Mouse (Mus musculus) testis, postnatal 14 days (tissue): ENCODE data around the gene Gm11437.

ENCODE experiments used
- DNase-seq: peaks from one replicate; pipeline ENCODE4 v3.0.0; 2021; ENCODE audit warnings: low spot score

The Gm11437 gene

GRCm38 (mm10) chr11:84141752-84142151 lies 25.5 kb downstream of the Gm11437 start:
- no peak for DNase-seq

GRCm38 (mm10) chr11:84136453-84136852 lies 30.8 kb downstream of the Gm11437 start:
- DNase-seq = no peak

- DNase-seq = no peak
These were observed 32.9 kb downstream of the Gm11437 start for GRCm38 (mm10) chr11:84134331-84134860.

- DNase-seq = no peak
These were observed 37.5 kb downstream of the Gm11437 start for GRCm38 (mm10) chr11:84129799-84130185.

DNA sequence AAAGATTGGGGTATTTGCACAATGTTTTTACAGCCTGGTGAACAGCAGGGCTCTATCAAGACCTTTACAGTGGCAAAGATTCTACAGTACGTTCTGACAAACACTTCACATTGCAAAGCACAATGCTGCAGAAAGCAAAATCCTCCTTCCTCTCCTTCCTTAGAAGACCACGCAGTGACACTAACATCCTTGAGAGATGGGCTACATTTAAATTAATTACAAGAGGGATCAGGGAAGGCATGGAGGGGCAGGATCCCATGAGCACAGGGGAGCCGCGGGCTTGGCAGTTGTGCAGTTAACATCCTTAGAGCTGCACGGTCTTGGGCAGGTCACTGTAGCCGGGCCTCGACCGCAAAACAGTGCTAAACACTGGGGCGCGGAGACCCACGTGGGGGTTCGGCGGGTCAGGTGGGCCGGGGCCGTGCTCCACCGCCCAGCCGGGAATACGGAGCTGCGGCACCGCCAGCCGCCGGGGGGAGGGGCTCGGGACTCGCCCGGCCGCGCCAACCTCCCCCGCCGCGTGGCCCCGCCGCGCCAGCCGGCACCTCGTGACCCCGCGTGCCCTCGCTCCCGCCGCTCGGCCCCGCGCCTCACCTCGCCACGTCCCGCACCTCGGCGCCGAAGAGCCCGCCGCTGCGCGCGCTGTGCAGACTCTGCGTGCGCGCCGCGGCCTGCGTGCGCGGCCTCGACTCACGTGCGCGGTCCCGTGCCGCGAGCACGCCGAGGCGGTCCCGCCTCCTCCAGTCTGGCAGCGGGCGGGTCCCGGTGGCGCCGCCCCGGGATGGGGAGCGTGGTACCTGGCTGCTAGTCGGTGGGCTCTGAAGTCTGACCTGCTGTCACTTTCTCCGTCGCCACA lies 38.1 kb downstream of the Gm11437 start, which contains the start of the genes Tada2a and Acaca:
Gene Tada2a (minus strand): TSS at position 658 of the 856 bp plus-strand sequence.
Gene Acaca (plus strand): TSS at position 730 of the 856 bp plus-strand sequence.
- DNase-seq = peak; percentile 85

- DNase-seq = no peak
These were observed 39.3 kb downstream of the Gm11437 start for GRCm38 (mm10) chr11:84127977-84128376.

DNA sequence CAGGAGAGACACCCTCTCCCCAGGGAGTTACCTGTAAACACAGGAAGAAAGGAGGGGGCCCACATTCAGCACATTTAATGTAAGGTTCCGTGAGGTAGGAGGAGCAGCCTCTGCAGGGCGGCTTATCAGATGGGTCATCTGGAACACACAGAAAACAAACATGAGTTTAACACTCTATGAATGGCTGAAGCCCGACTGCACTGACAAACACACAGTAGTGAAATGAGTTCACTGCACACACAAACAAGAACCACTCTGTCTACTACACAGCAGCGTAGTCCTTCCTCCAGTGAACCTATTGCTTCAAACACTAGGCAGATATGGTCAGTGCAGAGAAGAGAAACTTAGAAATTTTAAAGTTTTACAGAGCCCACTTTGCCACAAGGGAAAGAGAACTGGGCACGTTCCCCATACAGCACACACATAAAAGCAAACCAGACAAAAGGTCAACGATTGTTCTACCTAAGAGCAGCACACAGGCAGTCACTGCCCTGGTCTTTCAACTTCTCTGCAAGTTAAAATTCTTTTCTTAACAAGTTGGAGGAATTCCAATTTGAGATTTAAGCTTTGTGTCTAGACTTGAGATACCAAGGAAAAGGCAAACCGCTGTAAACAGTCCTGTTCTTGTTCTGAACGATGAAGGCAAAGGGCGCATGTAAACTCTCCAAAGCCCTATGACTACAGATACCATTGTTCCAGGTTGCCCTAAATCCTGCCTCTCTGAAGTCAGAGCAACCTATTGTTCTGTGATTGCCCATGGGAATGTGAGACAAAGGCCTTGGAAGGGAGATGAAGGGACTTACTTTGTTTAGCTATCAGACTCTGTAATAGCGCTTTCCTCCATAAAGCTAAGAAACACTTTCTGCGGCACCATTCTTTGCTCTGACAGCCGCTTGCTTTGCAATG lies 46.0 kb downstream of the Gm11437 start:
- no peak for DNase-seq

DNA sequence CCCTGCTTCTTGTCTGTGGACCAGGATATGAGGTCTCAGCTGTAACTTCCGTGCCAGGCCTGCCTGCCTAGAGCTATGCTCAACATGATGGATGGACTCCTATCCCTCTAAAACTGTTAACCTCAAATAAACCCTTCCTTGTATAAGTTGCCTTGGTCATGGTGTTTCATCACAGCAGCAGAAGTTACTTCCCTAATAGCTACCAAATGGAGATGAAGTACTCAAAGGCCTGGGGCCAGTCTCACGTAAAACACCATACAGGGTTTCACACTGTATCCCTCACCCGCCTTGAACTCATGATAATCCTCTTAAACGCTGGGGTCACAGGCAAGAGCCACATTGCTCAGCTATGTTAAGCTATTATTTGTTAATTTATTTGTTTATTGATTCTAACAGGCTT lies 49.8 kb downstream of the Gm11437 start:
- no peak for DNase-seq

- DNase-seq = no peak
These were observed 51.1 kb downstream of the Gm11437 start for GRCm38 (mm10) chr11:84116221-84116620.

GRCm38 (mm10) chr11:84115646-84116045 lies 51.6 kb downstream of the Gm11437 start:
- DNase-seq = no peak

GRCm38 (mm10) chr11:84113623-84114022 lies 53.7 kb downstream of the Gm11437 start:
- no peak for DNase-seq

DNA sequence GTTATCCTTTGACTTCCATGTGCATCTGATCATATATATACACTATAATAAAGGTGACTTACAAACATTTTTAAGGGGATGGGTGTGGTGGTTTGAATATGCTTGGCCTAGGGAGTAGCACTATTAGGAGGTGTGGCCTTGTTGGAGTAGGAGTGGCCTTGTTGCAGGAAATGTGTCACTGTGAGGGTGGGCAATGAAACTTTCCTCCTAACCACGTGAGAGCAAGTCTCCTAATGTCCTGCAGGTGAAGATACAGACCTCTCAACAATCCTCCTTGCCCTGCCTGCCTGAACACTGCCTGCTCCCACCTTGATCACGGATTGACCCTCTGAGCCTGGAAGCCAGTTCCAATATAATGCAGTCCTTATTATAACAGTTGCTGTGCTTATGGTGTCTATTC lies 60.1 kb downstream of the Gm11437 start:
- DNase-seq = no peak

GRCm38 (mm10) chr11:84104036-84104435 lies 63.2 kb downstream of the Gm11437 start:
- no peak for DNase-seq

GRCm38 (mm10) chr11:84101182-84101581 lies 66.1 kb downstream of the Gm11437 start:
- DNase-seq = no peak
